ENCODE assay signal across 12 mouse cellular contexts in the genomic region with DNA sequence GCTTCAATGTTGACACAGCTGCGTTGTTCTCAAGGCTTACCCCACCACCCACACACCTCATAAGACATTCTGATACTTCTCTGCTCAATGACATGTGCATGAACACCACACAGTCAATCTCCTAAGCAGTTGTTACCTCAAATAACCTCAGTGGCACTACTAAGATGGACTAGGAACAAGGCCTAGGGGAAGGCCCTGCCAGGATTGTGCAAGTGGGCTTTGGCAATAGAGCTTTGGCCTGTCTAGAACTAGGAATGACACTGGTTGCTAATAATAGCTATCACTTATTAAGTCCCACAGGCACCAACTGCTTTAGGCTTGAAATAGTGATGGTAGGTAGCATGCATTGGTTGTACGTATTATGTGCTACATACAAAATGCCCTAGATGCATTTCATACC.
A peak's percentile ranks its signal among the peaks of the same experiment; 100 is the strongest.
DNase-seq lines count a peak whose midpoint lies in the region; ATAC-seq and TF ChIP-seq lines count a peak whose summit lies in the region.
"Had no signal": no experiment of that assay in that cellular context is flagged by ENCODE, and none has a peak within 500 bp of the region (broad histone marks: within the 10 kb centered on the region; RNA-seq: fewer than 3 reads in every experiment).

No protein-coding gene starts in this region.

- no peak overlapping the region for H3K4me3 ChIP-seq in liver, postnatal 0 days (ENCODE audit: low read depth, low read length)
- H3K4me3 ChIP-seq in hindbrain, embryonic 13.5 days, result no peak overlapping the region
- H3K4me3 ChIP-seq: heart, embryonic 15.5 days; megakaryocyte, embryonic 14.5 days had no signal

- H3K4me1 ChIP-seq in liver, postnatal 0 days (ENCODE audit: insufficient read depth), result no peaks in the 10 kb centered on the region
- peaks cover 18% of the 10 kb centered on the region for H3K4me1 ChIP-seq in hindbrain, embryonic 13.5 days (replicated peaks)
- H3K4me1 ChIP-seq: heart, embryonic 15.5 days; megakaryocyte, embryonic 14.5 days had no signal

- no peaks in the 10 kb centered on the region for H3K27me3 ChIP-seq in liver, postnatal 0 days (ENCODE audit: insufficient read depth, low read length)
- H3K27me3 ChIP-seq in hindbrain, embryonic 13.5 days, result no peaks in the 10 kb centered on the region
- H3K27me3 ChIP-seq: heart, embryonic 15.5 days; megakaryocyte, embryonic 14.5 days had no signal

- intact Hi-C loops in heart, postnatal 25 days (cut with DNase I), result loop anchor here (5.0 kb wide), 1 partner anchor 439 kb away; no protein-coding TSS in a partner anchor

- ATAC-seq in liver, postnatal 0 days, result peak; percentile 35; the same call in 1 of the 2 replicates
- ATAC-seq in hindbrain, embryonic 13.5 days (ENCODE audit: low FRiP score), result no peak
- ATAC-seq in cerebellum, adult (ENCODE audit: insufficient number of reproducible peaks, low FRiP score, low TSS enrichment), result no peak

- H3K9me3 ChIP-seq in liver, postnatal 0 days (ENCODE audit: low read length), result no peaks in the 10 kb centered on the region
- H3K9me3 ChIP-seq in hindbrain, embryonic 13.5 days, result no peaks in the 10 kb centered on the region
- H3K9me3 ChIP-seq: heart, embryonic 15.5 days; megakaryocyte, embryonic 14.5 days had no signal

- H3K36me3 ChIP-seq in liver, postnatal 0 days (replicated peaks; ENCODE audit: insufficient read depth, low read length), result no peaks in the 10 kb centered on the region
- no peaks in the 10 kb centered on the region for H3K36me3 ChIP-seq in hindbrain, embryonic 13.5 days
- H3K36me3 ChIP-seq: heart, embryonic 15.5 days had no signal

- H3K27ac ChIP-seq in liver, postnatal 0 days (ENCODE audit: low read depth), result no peak overlapping the region
- no peak overlapping the region for H3K27ac ChIP-seq in hindbrain, embryonic 13.5 days
- H3K27ac ChIP-seq: heart, embryonic 15.5 days had no signal

- WGBS in liver, postnatal 0 days (ENCODE audit: insufficient replicate concordance), result 82% methylated on average over 2 of the region's 2 CpGs
- 89% methylated on average over 2 of the region's 2 CpGs for WGBS in hindbrain, embryonic 13.5 days

- TF ChIP-seq EP300 in liver, postnatal 0 days (IDR thresholded peaks at IDR 0.05; ENCODE audit: low read depth), result no peak

- TF ChIP-seq CTCF in liver, postnatal 0 days (IDR thresholded peaks at IDR 0.05; ENCODE audit: low read depth), result no peak

- no peak for DNase-seq in liver, postnatal 0 days
- DNase-seq in liver, result no peak
- peak; percentile 60 to 69 for DNase-seq in gastrocnemius, adult 8-10 months (ENCODE audit: low spot score in 2 of 2)
- DNase-seq in heart, postnatal 25 days (ENCODE audit: low spot score), result peak; percentile 35
- DNase-seq in skeletal muscle tissue, adult 2 months (ENCODE audit: low read depth, low spot score), result peak; percentile 81
- no peak for DNase-seq in right cerebral cortex, adult 18-20 months
- DNase-seq: cerebellum, postnatal 25 days; kidney, adult 11 months had no signal

- H3K4me2 ChIP-seq in liver, postnatal 0 days (ENCODE audit: low read depth, low read length), result no peak overlapping the region
- H3K4me2 ChIP-seq in hindbrain, embryonic 13.5 days, result no peak overlapping the region
- H3K4me2 ChIP-seq: heart, embryonic 15.5 days had no signal

- no peak overlapping the region for H3K9ac ChIP-seq in liver, postnatal 0 days (replicated peaks)
- no peak overlapping the region for H3K9ac ChIP-seq in hindbrain, embryonic 13.5 days
- H3K9ac ChIP-seq: heart, embryonic 15.5 days had no signal

Comparison
In these comparisons a context has a peak if more than half of its experiments do, and no peak if none do; other contexts are left out.
1. DNase-seq: peak in gastrocnemius, adult 8-10 months (2 of 2), heart, postnatal 25 days (single experiment) and skeletal muscle tissue, adult 2 months (single experiment); none in liver, postnatal 0 days (single experiment), liver (single experiment) and right cerebral cortex, adult 18-20 months (single experiment).